8 mouse cellular contexts compared by ENCODE assay signal in genomic region chr5:118380422-118381293, GRCm38 (mm10).
A peak's percentile ranks its signal among the peaks of the same experiment; 100 is the strongest.
DNase-seq lines count a peak whose midpoint lies in the region; ATAC-seq lines count a peak whose summit lies in the region.

No protein-coding gene starts in this region.

- 1% methylated on average over 45 of the region's 45 CpGs for WGBS in embryonic facial prominence, embryonic 10.5 days
- under 1% methylated on average over 44 of the region's 45 CpGs for WGBS in intestine, embryonic 15.5 days
- WGBS in limb, embryonic 15.5 days = under 1% methylated on average over 42 of the region's 45 CpGs
- WGBS in midbrain, embryonic 15.5 days = under 1% methylated on average over 41 of the region's 45 CpGs

- peaks cover 50% of the 10 kb centered on the region for H3K27me3 ChIP-seq in embryonic facial prominence, embryonic 10.5 days (replicated peaks; ENCODE audit: low read depth, poor library complexity, severe bottlenecking)
- no peaks in the 10 kb centered on the region for H3K27me3 ChIP-seq in intestine, embryonic 15.5 days (replicated peaks)
- H3K27me3 ChIP-seq in limb, embryonic 15.5 days = no peaks in the 10 kb centered on the region
- no peaks in the 10 kb centered on the region for H3K27me3 ChIP-seq in midbrain, embryonic 15.5 days (replicated peaks)

- peak; percentile 64 to 72 for DNase-seq in cerebellum, postnatal 10 days
- no peak for DNase-seq in cerebellum, adult 9-11 months
- peak; percentile 84 for DNase-seq in embryonic facial prominence, embryonic 10.5 days (ENCODE audit: low spot score)
- peak; percentile 42 to 51 for DNase-seq in gastrocnemius, postnatal 4 days (ENCODE audit: low spot score in 2 of 2)
- DNase-seq in spleen, postnatal 36 days (ENCODE audit: low spot score in 2 of 2) = peak; percentile 40 to 62

- no peaks in the 10 kb centered on the region for H3K36me3 ChIP-seq in embryonic facial prominence, embryonic 10.5 days (replicated peaks)
- no peaks in the 10 kb centered on the region for H3K36me3 ChIP-seq in intestine, embryonic 15.5 days
- H3K36me3 ChIP-seq in limb, embryonic 15.5 days = no peaks in the 10 kb centered on the region
- H3K36me3 ChIP-seq in midbrain, embryonic 15.5 days (replicated peaks) = no peaks in the 10 kb centered on the region

- peak overlapping the region; percentile 36 for H3K9ac ChIP-seq in intestine, embryonic 15.5 days
- H3K9ac ChIP-seq in limb, embryonic 15.5 days = peak overlapping the region; percentile 44
- H3K9ac ChIP-seq in midbrain, embryonic 15.5 days = peak overlapping the region; percentile 41

- peaks cover 55% of the 10 kb centered on the region for H3K4me1 ChIP-seq in embryonic facial prominence, embryonic 10.5 days
- peaks cover 25% of the 10 kb centered on the region for H3K4me1 ChIP-seq in intestine, embryonic 15.5 days (replicated peaks)
- H3K4me1 ChIP-seq in limb, embryonic 15.5 days = peaks cover 38% of the 10 kb centered on the region
- peaks cover 21% of the 10 kb centered on the region for H3K4me1 ChIP-seq in midbrain, embryonic 15.5 days

- peak overlapping the region; percentile 63 for H3K4me3 ChIP-seq in embryonic facial prominence, embryonic 10.5 days
- peak overlapping the region; percentile 45 for H3K4me3 ChIP-seq in intestine, embryonic 15.5 days (replicated peaks)
- H3K4me3 ChIP-seq in limb, embryonic 15.5 days = peak overlapping the region; percentile 49
- peak overlapping the region; percentile 46 for H3K4me3 ChIP-seq in midbrain, embryonic 15.5 days

- peak overlapping the region; percentile 80 for H3K27ac ChIP-seq in embryonic facial prominence, embryonic 10.5 days (replicated peaks)
- H3K27ac ChIP-seq in intestine, embryonic 15.5 days = peak overlapping the region; percentile 83
- peak overlapping the region; percentile 87 for H3K27ac ChIP-seq in limb, embryonic 15.5 days
- H3K27ac ChIP-seq in midbrain, embryonic 15.5 days = peak overlapping the region; percentile 75

- peak overlapping the region; percentile 86 for H3K4me2 ChIP-seq in intestine, embryonic 15.5 days (replicated peaks)
- peak overlapping the region; percentile 92 for H3K4me2 ChIP-seq in limb, embryonic 15.5 days
- H3K4me2 ChIP-seq in midbrain, embryonic 15.5 days = peak overlapping the region; percentile 81

- H3K9me3 ChIP-seq in embryonic facial prominence, embryonic 10.5 days = no peaks in the 10 kb centered on the region
- no peaks in the 10 kb centered on the region for H3K9me3 ChIP-seq in intestine, embryonic 15.5 days
- H3K9me3 ChIP-seq in limb, embryonic 15.5 days = no peaks in the 10 kb centered on the region
- no peaks in the 10 kb centered on the region for H3K9me3 ChIP-seq in midbrain, embryonic 15.5 days

- peak; percentile 79 for ATAC-seq in intestine, embryonic 15.5 days
- peak; percentile 67 for ATAC-seq in limb, embryonic 15.5 days (ENCODE audit: insufficient number of reproducible peaks, low FRiP score, low TSS enrichment, low read depth)
- ATAC-seq in midbrain, embryonic 15.5 days (replicated peaks) = peak; percentile 70
